Mouse (Mus musculus) Muller cell, postnatal 12 days (primary cell): Measurements from ENCODE around the gene Prkra.

Experiments
- DNase-seq: peaks from one replicate; pipeline ENCODE4 v3.0.0-alpha.2; 2015; ENCODE audit errors: inconsistent ontology term

The Prkra gene

GRCm38 (mm10) chr2:76647883-76648570 lies at the start of gene Prkra, which contains the start of gene Pjvk:
Gene Prkra, minus strand, starts transcription at chr2:76648015.
Gene Pjvk, plus strand, starts transcription at chr2:76648476.
- DNase-seq: peak; percentile 100

GRCm38 (mm10) chr2:76695290-76695689 lies 47.5 kb upstream of the Prkra start:
- no peak for DNase-seq

GRCm38 (mm10) chr2:76693765-76694164 lies 46.0 kb upstream of the Prkra start:
- no peak for DNase-seq

GRCm38 (mm10) chr2:76690436-76691204 lies 42.8 kb upstream of the Prkra start:
- no peak for DNase-seq

- no peak for DNase-seq
Observed at GRCm38 (mm10) chr2:76688162-76688561, 40.3 kb upstream of the Prkra start.

GRCm38 (mm10) chr2:76687608-76688007 lies 39.8 kb upstream of the Prkra start:
- no peak for DNase-seq

- DNase-seq: no peak
Observed at GRCm38 (mm10) chr2:76686986-76687385, 39.2 kb upstream of the Prkra start.

- no peak for DNase-seq
Observed at GRCm38 (mm10) chr2:76682301-76682700, 34.5 kb upstream of the Prkra start.

GRCm38 (mm10) chr2:76676401-76677226 lies 28.8 kb upstream of the Prkra start:
- peak; percentile 4 for DNase-seq

GRCm38 (mm10) chr2:76675949-76676348 lies 28.1 kb upstream of the Prkra start:
- peak; percentile 21 for DNase-seq

- no peak for DNase-seq
Observed at GRCm38 (mm10) chr2:76675451-76675850, 27.6 kb upstream of the Prkra start.

- DNase-seq: peak; percentile 88
Observed at GRCm38 (mm10) chr2:76674725-76675427, 27.1 kb upstream of the Prkra start, which contains the start of gene Plekha3. Gene Plekha3, plus strand, starts transcription at chr2:76675281.

- peak; percentile 45 for DNase-seq
Observed at GRCm38 (mm10) chr2:76673472-76674081, 25.8 kb upstream of the Prkra start.

GRCm38 (mm10) chr2:76672966-76673392 lies 25.2 kb upstream of the Prkra start, which contains the start of gene Fkbp7:
Gene Fkbp7, minus strand, starts transcription at chr2:76673116.
- peak; percentile 98 for DNase-seq

GRCm38 (mm10) chr2:76672134-76672745 lies 24.4 kb upstream of the Prkra start:
- peak; percentile 65 for DNase-seq

- peak; percentile 1 for DNase-seq
Observed at GRCm38 (mm10) chr2:76671641-76672040, 23.8 kb upstream of the Prkra start.

GRCm38 (mm10) chr2:76667200-76667599 lies 19.4 kb upstream of the Prkra start:
- DNase-seq: no peak

GRCm38 (mm10) chr2:76665531-76665930 lies 17.7 kb upstream of the Prkra start:
- no peak for DNase-seq

- no peak for DNase-seq
Observed at GRCm38 (mm10) chr2:76659419-76659818, 11.6 kb upstream of the Prkra start.

- DNase-seq: no peak
Observed at GRCm38 (mm10) chr2:76658551-76658950, 10.7 kb upstream of the Prkra start.
